Mouse (Mus musculus): ENCODE measurements at regions not wholly inside any gene's neighbourhood (a gene's known extent, or its start where the extent isn't known, plus 50 kb on each side); places are given as distances from the start of the nearest gene placed in this dataset.
"Not testable (repeated sequence)": the region's sequence is repeated elsewhere in the genome, so short reads cannot be mapped to it uniquely, and the experiment has no call there.

DNA sequence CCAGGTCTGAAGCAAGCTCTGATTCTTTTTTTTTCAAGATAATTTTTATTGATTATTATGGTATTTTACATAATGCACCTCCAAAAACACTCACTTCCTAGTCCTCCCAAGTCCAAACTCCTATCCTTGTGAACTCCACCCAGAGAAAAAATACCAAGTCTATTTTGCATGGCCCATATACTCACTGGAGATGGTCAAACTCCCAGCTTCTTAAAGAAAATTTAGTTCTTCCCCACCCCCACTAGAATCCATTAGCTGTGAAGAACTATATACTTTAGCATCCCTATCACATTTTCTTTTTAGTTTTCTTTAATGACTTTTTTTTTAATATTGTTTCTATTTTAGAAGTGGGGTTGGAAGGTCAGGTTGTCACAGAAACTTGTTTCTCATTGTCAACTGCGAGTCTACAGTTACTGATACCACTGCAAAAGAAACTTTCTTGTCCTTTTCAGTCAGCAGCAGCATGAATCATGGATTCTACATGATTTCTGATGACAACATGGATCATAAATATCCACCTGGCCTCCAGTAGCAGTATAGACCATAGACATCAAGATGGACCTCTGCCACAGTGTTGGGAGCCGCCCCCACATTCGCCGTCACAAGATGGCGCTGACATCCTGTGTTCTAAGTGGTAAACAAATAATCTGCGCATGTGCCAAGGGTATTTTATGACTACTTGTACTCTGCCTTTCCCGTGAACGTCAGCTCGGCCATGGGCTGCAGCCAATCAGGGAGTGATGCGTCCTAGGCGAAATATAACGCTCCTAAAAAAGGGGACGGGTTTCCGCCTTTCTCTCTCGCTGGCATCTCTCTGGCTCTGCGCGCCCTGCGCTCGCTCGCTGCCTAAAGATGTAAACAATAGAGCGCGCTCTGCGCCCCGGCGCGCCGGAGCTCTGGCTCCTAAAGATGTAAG lies 69.0 kb downstream of the Pgr15l start:
- not testable (repeated sequence) for H3K9me3 ChIP-seq; H3K36me3 ChIP-seq; H3K9ac ChIP-seq; H3K4me1 ChIP-seq; H3K27ac ChIP-seq (replicated peaks); ATAC-seq (ENCODE audit: extremely low read depth, insufficient number of reproducible peaks, low FRiP score, low TSS enrichment); H3K27me3 ChIP-seq (replicated peaks)
- Histone ChIP-seq H3K4me3 (peak overlapping the region; percentile 33), H3K4me2 (peak overlapping the region; percentile 52; the same call in 1 of the 2 replicates)
- 39% methylated on average over 26 of the region's 27 CpGs for WGBS

DNA sequence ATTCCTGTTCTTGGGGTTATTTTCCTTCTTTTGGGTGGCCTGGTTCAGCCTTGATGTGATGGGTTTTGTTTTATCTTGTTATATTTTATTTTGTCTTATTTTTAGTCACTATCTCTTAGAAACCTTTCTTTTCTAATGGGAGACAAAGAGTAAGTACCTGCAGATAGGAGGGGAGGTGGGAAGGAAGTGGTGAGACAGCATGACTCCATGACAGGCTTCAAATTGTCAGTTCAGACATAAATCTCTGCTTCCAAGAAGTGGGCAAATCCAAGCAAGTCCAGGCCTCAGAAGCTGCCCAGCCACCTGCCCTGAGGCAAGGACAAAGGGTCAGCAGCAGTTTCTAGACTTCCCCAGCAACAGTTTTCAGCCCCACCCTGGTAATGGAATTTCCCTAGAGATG lies 69.8 kb downstream of the Pgr15l start:
- no peaks in the 10 kb centered on the region for H3K36me3 ChIP-seq
- no peak for ATAC-seq (ENCODE audit: extremely low read depth, insufficient number of reproducible peaks, low FRiP score, low TSS enrichment)
- no peaks in the 10 kb centered on the region for H3K9me3 ChIP-seq
- no peaks in the 10 kb centered on the region for H3K4me1 ChIP-seq
- no peak overlapping the region for H3K9ac ChIP-seq
- H3K4me2 ChIP-seq = peak overlapping the region; percentile 52
- H3K27me3 ChIP-seq (replicated peaks) = no peaks in the 10 kb centered on the region
- no peak overlapping the region for H3K27ac ChIP-seq (replicated peaks)
- H3K4me3 ChIP-seq = peak overlapping the region; percentile 33

DNA sequence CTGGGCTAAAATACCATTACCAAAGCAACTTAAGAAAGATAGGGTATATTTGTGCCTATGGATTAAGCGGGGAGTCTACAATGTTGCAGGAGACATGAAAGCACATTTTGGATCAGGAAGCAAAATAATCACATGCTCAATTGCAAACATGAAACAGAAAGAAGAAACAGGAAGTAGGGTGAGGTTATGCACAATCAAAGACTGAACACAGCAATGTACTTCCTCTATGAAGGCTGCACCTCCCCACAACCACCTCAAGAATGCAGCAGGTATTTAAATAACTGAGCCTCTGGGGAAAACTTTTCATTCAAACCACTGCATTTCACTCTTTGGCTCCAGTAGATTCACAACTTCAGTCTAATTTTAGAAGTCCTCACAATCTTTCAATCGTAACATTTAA lies 83.8 kb downstream of the Pgr15l start:
- no peaks in the 10 kb centered on the region for H3K36me3 ChIP-seq
- H3K4me3 ChIP-seq = no peak overlapping the region
- no peak for ATAC-seq (ENCODE audit: extremely low read depth, insufficient number of reproducible peaks, low FRiP score, low TSS enrichment)
- no peak overlapping the region for H3K9ac ChIP-seq
- no peak overlapping the region for H3K27ac ChIP-seq (replicated peaks)
- 70% methylated on average over 2 of the region's 2 CpGs for WGBS
- no peaks in the 10 kb centered on the region for H3K27me3 ChIP-seq (replicated peaks)
- H3K4me1 ChIP-seq = no peaks in the 10 kb centered on the region
- no peaks in the 10 kb centered on the region for H3K9me3 ChIP-seq
- no peak overlapping the region for H3K4me2 ChIP-seq
